Mouse (Mus musculus): ENCODE results near the gene Gp1ba.

- TF ChIP-seq CTCF (IDR thresholded peaks at IDR 0.05; ENCODE audit: low read depth) (no peak), EP300 (IDR thresholded peaks at IDR 0.05; ENCODE audit: low read depth) (no peak)
Observed at GRCm38 (mm10) chr11:70658942-70659341, 20.0 kb downstream of the Gp1ba start.

Measured in heart, postnatal 0 days (tissue).